Mouse (Mus musculus) embryo, embryonic 11 days (tissue): ENCODE data around the gene Msx1.
"Not testable (repeated sequence)": the region's sequence is repeated elsewhere in the genome, so short reads cannot be mapped to it uniquely, and the experiment has no call there.

Experiments
- DNase-seq: peaks from one replicate; pipeline ENCODE4 v3.0.0-alpha.2; 2015

Msx1 gene

DNA sequence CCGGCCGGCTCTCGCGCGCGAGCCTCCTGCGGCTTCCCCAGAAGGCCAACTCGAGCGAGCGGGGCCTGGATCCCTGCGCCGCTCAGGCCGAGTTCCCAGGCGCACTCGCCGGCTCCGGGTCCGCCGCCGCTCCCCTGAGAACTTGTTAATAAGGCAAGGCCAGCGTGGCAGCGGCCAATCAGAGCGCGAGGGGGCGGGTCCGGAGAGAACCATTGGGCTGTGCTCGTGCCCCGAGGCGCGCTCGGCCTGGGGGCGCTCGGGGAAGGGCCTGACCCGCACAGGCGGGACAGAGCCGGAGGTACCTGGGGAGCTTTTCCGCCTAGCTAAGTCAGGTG lies at the start of gene Msx1:
Gene Msx1 (minus strand): TSS at position 123 of the 335 bp plus-strand sequence.
- peak; percentile 97 for DNase-seq

DNA sequence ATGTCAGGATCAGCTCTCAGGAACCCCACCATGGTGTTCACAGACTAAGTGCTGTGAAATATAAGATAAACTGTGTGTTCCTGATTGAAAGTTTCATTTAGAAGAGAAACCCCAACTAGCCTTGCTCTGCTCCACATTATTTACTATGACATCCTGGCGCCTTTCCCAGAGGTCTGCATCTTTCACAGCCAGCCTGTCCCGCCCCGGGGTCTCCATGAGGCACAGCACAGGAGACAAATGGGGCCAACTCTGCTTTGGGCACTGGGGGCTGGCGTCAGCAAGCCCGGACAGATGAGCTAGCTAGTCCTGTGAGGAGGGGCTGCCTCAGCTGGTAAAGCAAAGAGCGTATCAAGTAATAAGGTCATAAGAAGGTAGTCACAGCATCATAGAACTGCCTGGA lies 41.1 kb upstream of the Msx1 start:
- DNase-seq, result no peak

GRCm38 (mm10) chr5:37864309-37864708 lies 39.9 kb upstream of the Msx1 start:
- DNase-seq, result no peak

- no peak for DNase-seq
Observed at GRCm38 (mm10) chr5:37860846-37861245, 36.5 kb upstream of the Msx1 start.

DNA sequence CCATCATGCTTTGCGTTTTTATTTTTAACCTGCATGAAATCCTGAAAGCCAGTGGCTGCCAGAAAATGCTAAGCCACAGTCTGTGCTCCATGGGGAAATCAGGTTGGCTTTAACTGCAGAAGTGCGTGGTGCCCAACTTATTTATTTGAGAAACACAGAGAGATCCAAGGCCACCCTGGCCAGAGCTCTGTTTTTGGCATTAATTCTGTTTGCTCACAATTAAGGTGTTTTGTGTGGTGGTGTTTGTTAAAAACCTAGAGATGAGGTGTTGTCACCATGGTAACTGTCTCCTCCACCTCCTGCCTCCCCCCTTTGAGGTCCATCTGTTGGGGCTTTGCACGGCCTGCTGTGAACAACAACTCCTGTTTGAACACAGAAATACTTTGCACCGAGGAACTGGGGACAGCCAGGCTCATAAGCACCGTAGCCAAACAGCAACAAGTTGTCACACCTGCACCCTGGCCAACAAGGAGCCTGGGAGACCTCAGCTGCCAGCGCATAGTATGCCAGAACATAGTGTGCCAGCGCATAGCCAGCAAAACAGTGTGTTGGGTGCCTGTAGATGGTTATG lies 35.9 kb upstream of the Msx1 start:
- no peak for DNase-seq

- peak; percentile 28 for DNase-seq
Observed at GRCm38 (mm10) chr5:37857763-37858545, 33.6 kb upstream of the Msx1 start.

- DNase-seq, result no peak
Observed at GRCm38 (mm10) chr5:37856057-37856456, 31.7 kb upstream of the Msx1 start.

GRCm38 (mm10) chr5:37854233-37854632 lies 29.9 kb upstream of the Msx1 start:
- no peak for DNase-seq

- peak; percentile 71 for DNase-seq
Observed at GRCm38 (mm10) chr5:37851305-37851982, 27.1 kb upstream of the Msx1 start.

DNA sequence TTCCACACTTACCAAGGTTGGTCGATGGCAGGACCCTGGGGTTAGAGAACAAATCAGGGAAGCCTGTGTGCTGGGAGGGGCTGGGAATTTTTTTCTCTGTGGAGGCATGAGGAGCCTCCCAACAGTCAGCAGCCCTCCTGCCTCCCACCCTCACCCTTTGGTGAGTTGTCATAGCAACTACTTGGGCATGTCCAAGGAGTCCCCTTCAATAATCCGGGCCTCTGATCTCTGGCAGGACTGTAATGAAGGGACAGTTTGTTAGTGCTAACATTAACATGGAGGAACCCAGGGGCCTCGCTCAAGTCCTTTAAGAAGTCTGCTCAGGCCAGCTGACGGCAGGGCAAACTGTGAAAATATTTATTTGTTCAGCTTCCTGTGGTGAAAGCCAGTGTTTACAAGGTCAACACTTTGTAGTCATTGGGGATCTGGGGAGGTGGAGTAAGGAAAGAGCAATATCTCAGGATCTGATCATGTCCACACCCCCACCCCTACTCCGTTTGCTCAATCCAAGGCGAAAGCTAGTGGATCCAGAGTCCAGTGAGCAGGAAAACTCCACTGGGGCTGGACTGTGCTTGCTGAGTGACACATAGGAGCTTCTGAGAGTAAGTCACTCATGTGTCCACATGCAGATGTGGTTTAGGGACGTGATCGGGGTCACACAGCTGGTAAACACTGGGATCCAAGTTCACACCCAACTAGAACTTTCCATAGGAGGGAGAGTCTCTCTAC lies 24.8 kb upstream of the Msx1 start:
- no peak for DNase-seq

DNA sequence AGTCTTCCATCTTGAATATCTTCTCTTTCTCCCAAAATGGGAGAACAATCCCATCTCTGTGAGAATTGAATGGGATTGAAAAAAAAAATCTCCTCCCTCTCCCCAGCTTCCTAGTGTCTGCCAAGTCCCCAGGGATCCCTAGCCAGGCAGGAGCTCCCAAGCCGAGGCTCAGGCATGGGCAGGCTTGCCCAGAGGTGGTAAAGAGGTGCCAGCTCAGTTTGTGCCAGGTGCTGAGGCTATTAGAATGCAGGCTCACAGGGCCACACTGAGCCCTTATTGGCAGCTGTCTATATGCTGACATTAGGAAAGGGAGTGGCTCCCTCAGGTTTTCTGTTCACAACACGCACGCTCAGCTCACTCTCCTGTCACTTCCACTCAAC lies 11.9 kb upstream of the Msx1 start:
- DNase-seq, result no peak

- peak; percentile 76 for DNase-seq
Observed at GRCm38 (mm10) chr5:37835590-37836266, 11.3 kb upstream of the Msx1 start.

- DNase-seq, result no peak
Observed at GRCm38 (mm10) chr5:37832766-37833165, 8.4 kb upstream of the Msx1 start.

DNA sequence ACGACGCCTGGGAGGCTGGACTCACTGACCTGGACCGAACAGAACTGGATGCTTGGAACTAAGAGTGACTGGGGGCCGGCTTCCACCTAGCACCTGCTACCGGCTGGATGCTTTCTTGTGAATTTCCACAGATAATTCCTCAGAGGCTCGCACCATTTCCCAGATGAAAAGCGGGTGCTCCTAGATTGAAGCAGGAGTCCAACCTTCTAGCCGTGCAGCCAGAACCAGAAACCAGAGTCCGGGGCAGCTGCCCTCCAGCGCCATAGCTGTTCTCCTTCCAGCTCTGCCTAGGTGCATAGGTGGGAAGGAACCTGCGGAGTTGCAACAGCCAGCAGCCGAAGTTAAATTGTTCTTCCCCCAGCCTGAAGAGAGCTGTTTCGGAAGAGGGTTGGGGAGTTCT lies 7.6 kb upstream of the Msx1 start:
- DNase-seq, result no peak

GRCm38 (mm10) chr5:37830436-37830835 lies 6.1 kb upstream of the Msx1 start:
- not testable (repeated sequence) for DNase-seq

DNA sequence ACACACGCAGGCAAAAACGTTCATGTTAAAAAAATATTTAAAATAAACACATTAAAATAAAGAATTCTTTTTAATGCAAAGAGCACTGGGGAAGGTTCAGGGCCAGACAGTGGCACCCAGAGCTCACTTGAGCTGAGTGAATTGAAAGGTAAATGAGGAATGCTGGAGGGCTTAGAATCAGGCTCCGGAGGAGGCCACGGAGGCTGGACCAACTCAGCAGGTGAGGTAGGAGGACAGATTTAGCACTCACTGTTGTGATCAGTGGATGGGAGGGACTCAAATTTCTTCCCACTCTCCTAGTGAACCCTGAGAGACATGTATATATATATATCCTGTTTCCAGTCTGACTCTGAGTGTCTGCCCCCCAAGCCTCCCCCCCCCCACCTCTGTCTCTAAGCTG lies 5.5 kb upstream of the Msx1 start:
- DNase-seq, result no peak

DNA sequence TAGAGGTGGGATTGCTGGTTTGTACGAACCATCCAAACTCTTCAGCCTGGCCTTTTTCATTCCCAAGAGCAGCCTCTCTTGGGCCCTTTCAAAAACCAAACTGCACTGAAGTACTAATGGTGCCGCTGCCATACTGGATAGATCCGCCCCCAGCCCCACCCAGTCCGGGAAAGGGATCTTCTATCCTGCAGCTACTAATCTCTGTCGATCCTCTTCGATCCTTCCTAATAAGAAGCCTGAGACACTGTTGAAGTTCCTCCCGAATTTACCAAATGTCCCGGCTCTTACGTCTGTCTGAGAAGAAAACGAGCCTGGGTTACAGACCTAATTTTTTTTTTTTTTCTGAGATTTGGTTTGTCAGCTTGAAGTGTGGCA lies 4.9 kb upstream of the Msx1 start:
- no peak for DNase-seq

- DNase-seq, result peak; percentile 66
Observed at GRCm38 (mm10) chr5:37828591-37829295, 4.4 kb upstream of the Msx1 start.

- peak; percentile 65 for DNase-seq
Observed at GRCm38 (mm10) chr5:37828001-37828400, 3.6 kb upstream of the Msx1 start.

DNA sequence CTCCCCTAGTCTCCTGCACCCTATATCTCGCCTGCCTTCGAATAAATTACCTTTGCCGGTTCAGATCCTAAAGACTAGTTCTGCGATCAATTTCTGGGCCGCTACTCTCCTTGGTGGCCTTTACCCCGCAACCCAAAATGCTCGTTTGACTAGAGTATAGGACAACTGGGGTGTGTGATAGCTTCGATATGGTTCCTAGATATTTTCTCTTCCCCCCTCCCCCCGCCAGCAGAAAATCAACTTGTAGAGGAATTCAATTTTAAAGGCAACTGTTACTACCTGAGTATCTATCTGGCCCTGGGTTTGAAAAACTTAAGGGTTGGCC lies 3.2 kb upstream of the Msx1 start:
- DNase-seq, result no peak

GRCm38 (mm10) chr5:37826706-37827625 lies 2.6 kb upstream of the Msx1 start:
- DNase-seq, result peak; percentile 80
